Mouse (Mus musculus) hindbrain, embryonic 14.5 days (tissue): ENCODE data around the gene Rpf1. TPM values are rescaled to one million over a fixed set of nuclear protein-coding genes. Genes with fewer than 3 reads are reported as not detected.
A peak's percentile ranks its signal among the peaks of the same experiment; 100 is the strongest.

Experiments
- ATAC-seq: fragments of 200-750 bp; cut with Nextera tagmentation; 2 replicates; pipeline ENCODE4 v1.8.0; 2017; ENCODE audit warnings: moderate number of reproducible peaks, mild to moderate bottlenecking, moderate TSS enrichment, moderate library complexity; ENCODE audit not compliant: low FRiP score
- DNase-seq: peaks from one replicate; pipeline ENCODE4 v3.0.0-alpha.2; 2015; ENCODE audit warnings: low spot score
- H3K27ac ChIP-seq: fragments of 300-500 bp; sonication (generic); 2 replicates; pipeline ENCODE4 v1.5.1; 2014; ENCODE audit warnings: mild to moderate bottlenecking, moderate library complexity
- H3K27me3 ChIP-seq: fragments of 300-500 bp; sonication (generic); 2 replicates; pipeline ENCODE4 v1.6.1; 2014; ENCODE audit warnings: mild to moderate bottlenecking, low read length, mixed read lengths; ENCODE audit not compliant: control insufficient read depth, insufficient read depth
- H3K36me3 ChIP-seq: fragments of 300-500 bp; sonication (generic); replicated peaks from 2 replicates; pipeline ENCODE4 v1.6.1; 2014; ENCODE audit not compliant: control insufficient read depth, insufficient read depth
- H3K4me1 ChIP-seq: fragments of 300-500 bp; sonication (generic); replicated peaks from 2 replicates; pipeline ENCODE4 v1.6.1; 2014; ENCODE audit warnings: antibody characterized with exemption, low read length, mixed read lengths; ENCODE audit not compliant: control insufficient read depth, insufficient read depth
- H3K4me2 ChIP-seq: fragments of 300-500 bp; sonication (generic); replicated peaks from 2 replicates; pipeline ENCODE4 v1.6.1; 2014; ENCODE audit warnings: mild to moderate bottlenecking, moderate library complexity
- H3K4me3 ChIP-seq: fragments of 300-500 bp; sonication (generic); replicated peaks from 2 replicates; pipeline ENCODE4 v1.5.1; 2014; ENCODE audit warnings: mild to moderate bottlenecking, low read length
- H3K9ac ChIP-seq: fragments of 300-500 bp; sonication (generic); 2 replicates; pipeline ENCODE4 v1.6.1; 2014
- H3K9me3 ChIP-seq: fragments of 300-500 bp; sonication (generic); 2 replicates; pipeline ENCODE4 v1.6.1; 2016; ENCODE audit warnings: low read length; ENCODE audit not compliant: control insufficient read depth
- WGBS: fragments of 180-500 bp; shearing (Covaris S2); extraction: QIAGEN DNeasy Blood & Tissue Kit; methylation state at CpG from one replicate; pipeline ENCODE4 v1.1.7; 2014; 5-methylcytosine and 5-hydroxymethylcytosine counted together
- polyA plus RNA-seq: library from polyadenylated mRNA; unstranded; fragments of >200 nt; fragmentation: Nextera tagmentation; extraction: Ambion mirVana; gene quantifications from 2 replicates; pipeline ENCODE4 v1.2.1, GENCODE M21; 2014

Gene Rpf1
- polyA plus RNA-seq, 1 experiment from 2014 or later = 35.4 TPM

- DNase-seq (no peak), ATAC-seq (peak; percentile 7; the same call in 1 of the 2 replicates)
Observed at GRCm38 (mm10) chr3:146520226-146520797, 917 bp downstream of the Rpf1 start.

GRCm38 (mm10) chr3:146506711-146507110 lies 14.5 kb downstream of the Rpf1 start:
- Histone ChIP-seq H3K36me3 (peaks cover 82% of the 10 kb centered on the region), H3K4me3 (no peak overlapping the region), H3K27me3 (no peaks in the 10 kb centered on the region), H3K27ac (no peak overlapping the region), H3K9me3 (no peaks in the 10 kb centered on the region), H3K4me2 (no peak overlapping the region), H3K4me1 (peaks cover 2% of the 10 kb centered on the region; the same call in 1 of the 2 replicates), H3K9ac (no peak overlapping the region)
- WGBS = 95% methylated on average over 7 of the region's 7 CpGs
- ATAC-seq = no peak
- DNase-seq = no peak

More at GRCm38 (mm10) chr3:146520226-146520797, 917 bp downstream of the Rpf1 start:
- peaks cover 31% of the 10 kb centered on the region for H3K36me3 ChIP-seq
- peak overlapping the region; percentile 64 for H3K4me2 ChIP-seq
- peak overlapping the region; percentile 98 for H3K27ac ChIP-seq
- peak overlapping the region; percentile 71 for H3K4me3 ChIP-seq
- H3K9me3 ChIP-seq = no peaks in the 10 kb centered on the region
- H3K4me1 ChIP-seq = 0 out of 2 replicates have a peak, but pooled peaks cover 3% of the 10 kb centered on the region
- 44% methylated on average over 5 of the region's 5 CpGs for WGBS
- H3K27me3 ChIP-seq = no peaks in the 10 kb centered on the region
- H3K9ac ChIP-seq = peak overlapping the region; percentile 86

GRCm38 (mm10) chr3:146501601-146502123 lies 19.6 kb downstream of the Rpf1 start:
- 60% methylated on average over 5 of the region's 5 CpGs for WGBS
- ATAC-seq = no peak

GRCm38 (mm10) chr3:146500810-146501201 lies 20.4 kb downstream of the Rpf1 start:
- peak overlapping the region; percentile 85 for H3K4me3 ChIP-seq
- peak overlapping the region; percentile 64 for H3K4me2 ChIP-seq
- ATAC-seq (no peak), DNase-seq (no peak)
- H3K36me3 ChIP-seq = peaks cover 28% of the 10 kb centered on the region
- peaks cover 13% of the 10 kb centered on the region for H3K4me1 ChIP-seq
- H3K9ac ChIP-seq = peak overlapping the region; percentile 78
- H3K27me3 ChIP-seq = no peaks in the 10 kb centered on the region
- no peaks in the 10 kb centered on the region for H3K9me3 ChIP-seq
- 11% methylated on average over 5 of the region's 5 CpGs for WGBS
- H3K27ac ChIP-seq = no peak overlapping the region; the same call in 1 of the 2 replicates

More at GRCm38 (mm10) chr3:146501601-146502123, 19.6 kb downstream of the Rpf1 start:
- peaks cover 13% of the 10 kb centered on the region for H3K4me1 ChIP-seq
- no peak for DNase-seq
- peak overlapping the region; percentile 85; the same call in 1 of the 2 replicates for H3K4me3 ChIP-seq
- no peaks in the 10 kb centered on the region for H3K9me3 ChIP-seq
- peak overlapping the region; percentile 64 for H3K4me2 ChIP-seq
- H3K27me3 ChIP-seq = no peaks in the 10 kb centered on the region
- H3K9ac ChIP-seq = no peak overlapping the region
- peaks cover 36% of the 10 kb centered on the region for H3K36me3 ChIP-seq
- H3K27ac ChIP-seq = no peak overlapping the region

GRCm38 (mm10) chr3:146500003-146500809 lies 21.0 kb downstream of the Rpf1 start:
- Histone ChIP-seq H3K9ac (peak overlapping the region; percentile 78), H3K27me3 (no peaks in the 10 kb centered on the region), H3K27ac (peak overlapping the region; percentile 79), H3K36me3 (peaks cover 22% of the 10 kb centered on the region), H3K4me1 (peaks cover 13% of the 10 kb centered on the region), H3K4me2 (peak overlapping the region; percentile 64), H3K9me3 (no peaks in the 10 kb centered on the region), H3K4me3 (peak overlapping the region; percentile 85)
- WGBS = 1% methylated on average over 44 of the region's 57 CpGs
- DNase-seq (peak; percentile 52), ATAC-seq (no peak; the same call in 1 of the 2 replicates)

- peak; percentile 92 for ATAC-seq
- Histone ChIP-seq H3K4me3 (peak within 1 kb of the TSS; percentile 85), H3K27me3 (no peaks in the 10 kb centered on the region), H3K9ac (peak within 1 kb of the TSS; percentile 78), H3K4me2 (peak within 1 kb of the TSS; percentile 64), H3K36me3 (peaks cover 16% of the 10 kb centered on the region), H3K9me3 (no peaks in the 10 kb centered on the region), H3K27ac (peak within 1 kb of the TSS; percentile 79), H3K4me1 (peaks cover 13% of the 10 kb centered on the region)
- WGBS = under 1% methylated on average over 31 of the region's 88 CpGs
- DNase-seq = peak; percentile 80
Observed at GRCm38 (mm10) chr3:146499431-146500002, 21.7 kb downstream of the Rpf1 start, which contains the start of the genes Spata1 and Gng5. Gene Spata1 (minus strand): TSS chr3:146499753. Gene Gng5 (plus strand): TSS chr3:146499807.

GRCm38 (mm10) chr3:146498989-146499388 lies 22.2 kb downstream of the Rpf1 start:
- Histone ChIP-seq H3K4me1 (peaks cover 13% of the 10 kb centered on the region), H3K9ac (peak overlapping the region; percentile 78), H3K36me3 (peaks cover 11% of the 10 kb centered on the region), H3K4me2 (peak overlapping the region; percentile 64), H3K9me3 (no peaks in the 10 kb centered on the region), H3K27ac (peak overlapping the region; percentile 52; the same call in 1 of the 2 replicates), H3K4me3 (peak overlapping the region; percentile 85), H3K27me3 (no peaks in the 10 kb centered on the region)
- 3% methylated on average over 13 of the region's 13 CpGs for WGBS
- peak; percentile 29 for DNase-seq
- no peak for ATAC-seq

GRCm38 (mm10) chr3:146494941-146495340 lies 26.3 kb downstream of the Rpf1 start:
- Histone ChIP-seq H3K27me3 (no peaks in the 10 kb centered on the region), H3K4me2 (no peak overlapping the region), H3K4me1 (no peaks in the 10 kb centered on the region), H3K27ac (no peak overlapping the region), H3K9me3 (no peaks in the 10 kb centered on the region), H3K4me3 (no peak overlapping the region), H3K36me3 (no peaks in the 10 kb centered on the region), H3K9ac (no peak overlapping the region)
- ATAC-seq = no peak
- no peak for DNase-seq
- WGBS = 55% methylated on average over 8 of the region's 8 CpGs

- no peaks in the 10 kb centered on the region for H3K27me3 ChIP-seq
- 88% methylated on average over 4 of the region's 4 CpGs for WGBS
- no peaks in the 10 kb centered on the region for H3K4me1 ChIP-seq
- no peak for DNase-seq
- H3K36me3 ChIP-seq = no peaks in the 10 kb centered on the region
- H3K9me3 ChIP-seq = no peaks in the 10 kb centered on the region
- no peak overlapping the region for H3K4me3 ChIP-seq
- no peak overlapping the region for H3K4me2 ChIP-seq
- no peak for ATAC-seq
- H3K27ac ChIP-seq = no peak overlapping the region
- no peak overlapping the region for H3K9ac ChIP-seq
Observed at GRCm38 (mm10) chr3:146486464-146486863, 34.8 kb downstream of the Rpf1 start.
